Mouse (Mus musculus): ENCODE measurements around the gene 4930432M17Rik.

The 4930432M17Rik gene

GRCm38 (mm10) chr3:121707106-121707505 is 36.5 kb downstream of the 4930432M17Rik start:
- in situ Hi-C loops (cut with MboI), result no loop called here

GRCm38 (mm10) chr3:121710894-121711531 is 40.5 kb downstream of the 4930432M17Rik start:
- in situ Hi-C loops (cut with MboI), result no loop called here

GRCm38 (mm10) chr3:121712222-121712621 is 41.7 kb downstream of the 4930432M17Rik start:
- in situ Hi-C loops (cut with MboI), result no loop called here

GRCm38 (mm10) chr3:121713151-121713701 is 42.7 kb downstream of the 4930432M17Rik start:
- in situ Hi-C loops (cut with MboI), result no loop called here

GRCm38 (mm10) chr3:121713816-121714215 is 43.3 kb downstream of the 4930432M17Rik start:
- in situ Hi-C loops (cut with MboI), result no loop called here

GRCm38 (mm10) chr3:121714461-121714860 is 43.9 kb downstream of the 4930432M17Rik start:
- in situ Hi-C loops (cut with MboI), result no loop called here

GRCm38 (mm10) chr3:121715336-121715735 is 44.8 kb downstream of the 4930432M17Rik start:
- in situ Hi-C loops (cut with MboI), result no loop called here

GRCm38 (mm10) chr3:121715741-121716459 is 45.3 kb downstream of the 4930432M17Rik start:
- in situ Hi-C loops (cut with MboI), result no loop called here

- in situ Hi-C loops (cut with MboI), result no loop called here
Observed at GRCm38 (mm10) chr3:121716480-121716879, 45.9 kb downstream of the 4930432M17Rik start.

- in situ Hi-C loops (cut with MboI), result no loop called here
Observed at GRCm38 (mm10) chr3:121718679-121719078, 48.1 kb downstream of the 4930432M17Rik start.

GRCm38 (mm10) chr3:121719701-121720100 is 49.1 kb downstream of the 4930432M17Rik start:
- in situ Hi-C loops (cut with MboI), result no loop called here

- in situ Hi-C loops (cut with MboI), result no loop called here
Observed at GRCm38 (mm10) chr3:121720801-121721690, 50.5 kb downstream of the 4930432M17Rik start.

GRCm38 (mm10) chr3:121721691-121722070 is 51.1 kb downstream of the 4930432M17Rik start:
- in situ Hi-C loops (cut with MboI), result no loop called here

- in situ Hi-C loops (cut with MboI), result no loop called here
Observed at GRCm38 (mm10) chr3:121722971-121723844, 52.6 kb downstream of the 4930432M17Rik start, which contains the start of gene F3. F3 (plus strand) TSS chr3:121723537.

GRCm38 (mm10) chr3:121723968-121724524 is 53.5 kb downstream of the 4930432M17Rik start:
- in situ Hi-C loops (cut with MboI), result no loop called here

GRCm38 (mm10) chr3:121724553-121724952 is 54.0 kb downstream of the 4930432M17Rik start:
- in situ Hi-C loops (cut with MboI), result no loop called here

- in situ Hi-C loops (cut with MboI), result loop anchor here (25.0 kb wide), 2 partner anchors 188 to 413 kb away; partner anchors contain the start of gene Slc44a3
Observed at GRCm38 (mm10) chr3:121725651-121726050, 55.1 kb downstream of the 4930432M17Rik start.

- in situ Hi-C loops (cut with MboI), result loop anchor here (25.0 kb wide), 2 partner anchors 192 to 417 kb away; partner anchors contain the start of gene Slc44a3
Observed at GRCm38 (mm10) chr3:121729678-121730077, 59.1 kb downstream of the 4930432M17Rik start.

Data from mature B cell (primary cell).